Mouse (Mus musculus) lung, adult 2 months (tissue): ENCODE results near the gene Kdm5b.

Experiments
- CTCF ChIP-seq: fragments of 200-500 bp; IDR thresholded peaks from 2 replicates; pipeline ENCODE4 v1.5.1; 2011; ENCODE audit warnings: mild to moderate bottlenecking, low read length, control low read depth; ENCODE audit not compliant: insufficient read depth
- POLR2A ChIP-seq: fragments of 200-500 bp; IDR thresholded peaks from 2 replicates; pipeline ENCODE4 v1.6.1; 2011; ENCODE audit warnings: low read depth, mild to moderate bottlenecking, control low read depth, low read length, borderline replicate concordance; ENCODE audit errors: extremely low read depth

DNA sequence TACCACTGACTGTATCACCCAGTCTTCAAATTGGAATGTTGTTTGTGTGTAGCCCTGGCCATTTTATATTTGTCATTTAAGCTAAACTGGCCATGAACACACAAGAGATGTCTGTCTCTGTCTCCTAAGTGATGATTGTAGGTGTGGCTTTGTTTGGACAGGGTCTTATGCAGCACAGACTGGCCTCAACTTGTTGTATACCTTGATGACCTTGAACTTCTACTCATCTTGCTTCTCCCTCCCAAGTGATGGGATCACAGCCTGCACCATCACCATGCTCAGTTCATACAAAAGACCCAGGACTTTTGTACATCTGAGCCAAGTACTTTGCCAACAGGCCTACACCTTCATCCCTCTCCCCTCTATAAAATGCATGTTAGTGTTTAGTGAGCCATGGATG is 29.7 kb downstream of the Kdm5b start:
- TF ChIP-seq POLR2A, result no peak
- no peak for TF ChIP-seq CTCF
